In the genomic region with DNA sequence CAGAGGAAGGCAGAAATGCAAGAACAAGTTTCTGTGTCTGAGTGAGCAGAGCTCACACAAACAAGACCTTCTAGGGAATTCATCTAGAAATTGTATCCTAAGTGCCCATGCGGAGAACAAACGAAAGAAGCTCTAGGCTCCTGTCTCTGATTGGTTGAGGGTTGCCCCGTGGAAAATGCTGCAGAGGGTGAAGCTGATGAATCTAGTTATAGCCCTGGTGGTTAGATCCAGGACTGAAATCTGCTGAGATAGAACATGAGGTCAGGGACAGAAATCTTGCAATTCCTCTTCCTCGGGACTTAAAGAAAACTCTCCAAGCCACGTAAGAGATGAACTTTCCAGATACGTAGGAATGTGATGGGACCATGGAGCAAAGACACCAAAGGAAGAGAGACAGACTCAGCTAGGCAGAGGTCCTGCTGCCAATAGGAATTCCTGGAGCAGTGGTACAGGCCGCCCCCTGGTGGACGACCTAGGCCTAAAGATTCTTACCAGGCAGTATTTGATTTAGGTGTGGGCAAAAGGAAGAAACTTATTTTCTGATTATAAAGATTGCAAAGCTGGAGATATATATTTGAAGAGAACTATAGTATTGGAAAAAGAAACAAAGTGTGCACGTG, we compare ENCODE assay signal across 8 mouse cellular contexts. TPM values are rescaled to one million over a fixed set of nuclear protein-coding genes. Genes with fewer than 3 reads are reported as not detected.
DNase-seq lines count a peak whose midpoint lies in the region; ATAC-seq and TF ChIP-seq lines count a peak whose summit lies in the region.

No protein-coding gene starts in this region.

- ATAC-seq in lung, postnatal 0 days: peak; percentile 57; the same call in 1 of the 2 replicates

- H3K4me3 ChIP-seq in lung, postnatal 0 days (ENCODE audit: low read depth, low read length): no peak overlapping the region

- TF ChIP-seq EP300 in lung, postnatal 0 days (IDR thresholded peaks at IDR 0.05): no peak

- H3K36me3 ChIP-seq in lung, postnatal 0 days (ENCODE audit: insufficient read depth, low read length): no peaks in the 10 kb centered on the region

- H3K27ac ChIP-seq in lung, postnatal 0 days (ENCODE audit: low read length): no peak overlapping the region

- 19% methylated on average over 9 of the region's 9 CpGs for WGBS in lung, postnatal 0 days

- peak; percentile 58 for DNase-seq in A20 (ENCODE audit: low read depth, low spot score)
- peak; percentile 75 for DNase-seq in MN1 (ENCODE audit: low spot score)
- peak; percentile 71 for DNase-seq in cerebellum, adult 9-10 months
- peak; percentile 42 to 57 for DNase-seq in gastrocnemius, adult 8-10 months (ENCODE audit: low spot score in 2 of 2)
- peak; percentile 90 to 91 for DNase-seq in kidney, postnatal 4 days
- DNase-seq in lung, postnatal 0 days (ENCODE audit: low spot score): peak; percentile 78
- peak; percentile 82 for DNase-seq in right cerebral cortex, postnatal 14 days
- DNase-seq in urinary bladder, postnatal 25 days (ENCODE audit: low spot score): peak; percentile 84

- no peaks in the 10 kb centered on the region for H3K4me1 ChIP-seq in lung, postnatal 0 days (ENCODE audit: insufficient read depth, low read depth, low read length)

- H3K27me3 ChIP-seq in lung, postnatal 0 days (replicated peaks; ENCODE audit: insufficient read depth, low read length): no peaks in the 10 kb centered on the region

- TF ChIP-seq CTCF in lung, postnatal 0 days (IDR thresholded peaks at IDR 0.05): peak; percentile 88

- no peaks in the 10 kb centered on the region for H3K9me3 ChIP-seq in lung, postnatal 0 days (ENCODE audit: low read length)

- H3K9ac ChIP-seq in lung, postnatal 0 days (replicated peaks; ENCODE audit: low read depth): no peak overlapping the region

- no peak overlapping the region for H3K4me2 ChIP-seq in lung, postnatal 0 days (replicated peaks; ENCODE audit: low read depth, low read length)

RNA-seq across cellular contexts. Expression of a gene that starts 2.8 kb away (rescaled TPM):
- total RNA-seq in gastrocnemius, adult 8-10 months (2022): not detected
- polyA plus RNA-seq in lung, postnatal 0 days (2015; fragmentation: Nextera tagmentation; extraction: Ambion mirVana): 1.5 and 1.7 TPM in 2 replicates

RNA-seq across cellular contexts. Expression of a gene that starts 46.9 kb away (rescaled TPM):
- 10 to 100 TPM; 35.0 to 39.0 (median 37.4) TPM for total RNA-seq in gastrocnemius, adult 8-10 months (2022)
- polyA plus RNA-seq in lung, postnatal 0 days (2015; fragmentation: Nextera tagmentation; extraction: Ambion mirVana): 28.1 TPM in 2 replicates
